Mouse (Mus musculus): ENCODE measurements at regions not wholly inside any gene's neighbourhood (a gene's known extent, or its start where the extent isn't known, plus 50 kb on each side); places are given as distances from the start of the nearest gene placed in this dataset.

GRCm38 (mm10) chr12:42369029-42369577 lies 882.9 kb upstream of the Lrrn3 start:
- ATAC-seq (ENCODE audit: insufficient number of reproducible peaks, insufficient read depth, low FRiP score, low read depth) = no peak

GRCm38 (mm10) chr12:42338996-42339680 lies 852.9 kb upstream of the Lrrn3 start:
- Histone ChIP-seq H3K9ac (replicated peaks; ENCODE audit: low read depth, low read length) (no peak overlapping the region), H3K4me2 (replicated peaks; ENCODE audit: low read depth, low read length) (no peak overlapping the region), H3K27me3 (ENCODE audit: control insufficient read depth, insufficient read depth, low read length) (no peaks in the 10 kb centered on the region), H3K4me1 (ENCODE audit: control insufficient read depth, insufficient read depth, low read length) (no peaks in the 10 kb centered on the region), H3K4me3 (ENCODE audit: low read depth, low read length) (no peak overlapping the region), H3K27ac (ENCODE audit: low read length) (no peak overlapping the region), H3K9me3 (ENCODE audit: control insufficient read depth, low read depth, low read length) (no peaks in the 10 kb centered on the region), H3K36me3 (ENCODE audit: control insufficient read depth, insufficient read depth, low read length) (no peaks in the 10 kb centered on the region)
- WGBS = 80% methylated on average over 3 of the region's 3 CpGs
- ATAC-seq (ENCODE audit: insufficient number of reproducible peaks, insufficient read depth, low FRiP score, low read depth) = no peak

More at GRCm38 (mm10) chr12:42369029-42369577, 882.9 kb upstream of the Lrrn3 start:
- no peaks in the 10 kb centered on the region for H3K36me3 ChIP-seq (ENCODE audit: control insufficient read depth, insufficient read depth, low read length)
- H3K9ac ChIP-seq (replicated peaks; ENCODE audit: low read depth, low read length) = no peak overlapping the region
- no peak overlapping the region for H3K27ac ChIP-seq (ENCODE audit: low read length)
- H3K27me3 ChIP-seq (ENCODE audit: control insufficient read depth, insufficient read depth, low read length) = no peaks in the 10 kb centered on the region
- H3K4me3 ChIP-seq (ENCODE audit: low read depth, low read length) = no peak overlapping the region
- WGBS = 87% methylated on average over 2 of the region's 2 CpGs
- H3K4me1 ChIP-seq (ENCODE audit: control insufficient read depth, insufficient read depth, low read length) = no peaks in the 10 kb centered on the region
- no peaks in the 10 kb centered on the region for H3K9me3 ChIP-seq (ENCODE audit: control insufficient read depth, low read depth, low read length)
- no peak overlapping the region for H3K4me2 ChIP-seq (replicated peaks; ENCODE audit: low read depth, low read length)

DNA sequence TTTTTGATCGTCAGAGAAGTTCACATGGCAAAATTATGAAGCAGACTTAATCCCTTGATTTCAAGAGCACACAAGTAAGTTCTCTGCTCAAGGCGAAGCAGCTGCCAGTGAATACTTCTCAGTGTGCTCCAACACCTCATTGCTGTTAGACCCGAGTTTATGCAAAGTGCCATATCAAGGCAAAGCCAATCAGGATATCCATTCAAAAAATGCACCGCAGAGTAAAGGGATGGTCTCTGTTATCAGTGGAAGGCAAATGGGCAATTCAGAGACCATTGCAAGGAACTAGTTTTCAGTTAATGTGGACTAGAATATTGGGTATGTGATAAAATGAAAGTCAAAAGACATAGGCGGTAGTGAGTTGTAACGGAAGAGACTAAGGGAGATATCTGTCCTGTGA lies 820.2 kb upstream of the Lrrn3 start:
- H3K4me2 ChIP-seq (replicated peaks; ENCODE audit: low read depth, low read length) = no peak overlapping the region
- H3K9ac ChIP-seq (replicated peaks; ENCODE audit: low read depth, low read length) = no peak overlapping the region
- H3K4me1 ChIP-seq (ENCODE audit: control insufficient read depth, insufficient read depth, low read length) = no peaks in the 10 kb centered on the region
- H3K27ac ChIP-seq (ENCODE audit: low read length) = no peak overlapping the region
- H3K4me3 ChIP-seq (ENCODE audit: low read depth, low read length) = no peak overlapping the region
- no peaks in the 10 kb centered on the region for H3K36me3 ChIP-seq (ENCODE audit: control insufficient read depth, insufficient read depth, low read length)
- 77% methylated on average over 6 of the region's 6 CpGs for WGBS
- ATAC-seq (ENCODE audit: insufficient number of reproducible peaks, insufficient read depth, low FRiP score, low read depth) = no peak
- H3K27me3 ChIP-seq (ENCODE audit: control insufficient read depth, insufficient read depth, low read length) = no peaks in the 10 kb centered on the region
- H3K9me3 ChIP-seq (ENCODE audit: control insufficient read depth, low read depth, low read length) = no peaks in the 10 kb centered on the region

DNA sequence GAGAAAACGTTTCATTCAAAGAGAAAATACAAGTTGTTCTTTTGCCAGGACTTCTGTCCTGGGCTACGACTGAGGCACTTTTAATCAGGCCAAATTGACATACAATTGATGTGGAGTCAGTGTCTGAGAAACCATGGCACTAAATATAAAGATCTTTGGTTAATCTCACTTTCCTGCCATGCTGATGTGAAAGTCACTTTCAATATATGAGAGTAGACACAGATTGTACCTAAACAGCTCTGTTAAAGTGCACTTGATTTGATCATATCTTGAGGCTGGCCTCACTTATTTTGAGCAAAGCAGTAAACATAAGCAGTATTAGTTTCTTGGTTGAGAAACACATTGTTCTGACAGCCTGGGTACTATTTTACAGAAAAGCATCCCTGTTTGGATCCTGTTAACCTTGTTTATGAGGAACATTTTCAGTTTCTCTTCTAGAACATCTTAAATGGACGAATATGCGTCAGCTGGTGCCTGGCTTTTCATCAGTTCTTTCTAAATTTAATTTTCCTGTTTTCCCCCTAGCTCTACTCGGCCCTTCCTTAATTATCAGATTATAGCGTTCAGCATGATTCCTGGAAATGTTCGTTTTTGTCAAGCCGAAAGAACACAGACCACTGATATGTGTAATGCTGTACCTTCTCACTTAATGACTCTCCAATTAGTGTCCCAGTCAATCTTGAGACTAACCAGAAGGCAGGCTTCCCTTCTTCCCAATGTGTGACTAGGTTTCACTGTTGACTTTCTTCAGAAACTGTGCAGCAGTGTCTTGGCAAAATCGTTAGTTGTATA lies 791.2 kb upstream of the Lrrn3 start:
- ATAC-seq (ENCODE audit: insufficient number of reproducible peaks, insufficient read depth, low FRiP score, low read depth) = peak; percentile 53; the same call in 1 of the 2 replicates
- H3K36me3 ChIP-seq (ENCODE audit: control insufficient read depth, insufficient read depth, low read length) = no peaks in the 10 kb centered on the region
- H3K4me3 ChIP-seq (ENCODE audit: low read depth, low read length) = no peak overlapping the region
- no peak overlapping the region for H3K27ac ChIP-seq (ENCODE audit: low read length)
- H3K4me1 ChIP-seq (ENCODE audit: control insufficient read depth, insufficient read depth, low read length) = no peaks in the 10 kb centered on the region
- no peak overlapping the region for H3K4me2 ChIP-seq (replicated peaks; ENCODE audit: low read depth, low read length)
- no peaks in the 10 kb centered on the region for H3K27me3 ChIP-seq (ENCODE audit: control insufficient read depth, insufficient read depth, low read length)
- H3K9me3 ChIP-seq (ENCODE audit: control insufficient read depth, low read depth, low read length) = no peaks in the 10 kb centered on the region
- 69% methylated on average over 9 of the region's 9 CpGs for WGBS
- H3K9ac ChIP-seq (replicated peaks; ENCODE audit: low read depth, low read length) = no peak overlapping the region

DNA sequence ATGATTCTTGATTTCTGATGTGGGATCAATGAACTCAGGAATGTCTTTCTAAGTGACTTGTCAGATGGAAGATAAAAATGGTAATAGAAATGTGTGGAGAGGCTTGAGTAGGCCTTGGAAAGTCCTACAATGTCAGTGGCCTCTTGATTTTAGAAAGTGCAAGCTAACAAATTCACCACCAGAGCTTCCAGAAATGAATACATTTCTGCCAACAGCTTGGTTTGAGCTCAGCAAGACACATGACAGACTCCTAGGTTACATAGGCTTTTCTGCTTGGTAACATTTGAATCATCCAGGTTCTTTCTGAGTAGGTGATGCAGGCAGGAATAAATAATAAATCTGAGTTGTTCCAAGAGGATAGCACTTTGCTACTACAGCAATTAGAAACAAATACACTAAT lies 764.2 kb upstream of the Lrrn3 start:
- Histone ChIP-seq H3K4me2 (replicated peaks; ENCODE audit: low read depth, low read length) (no peak overlapping the region), H3K36me3 (ENCODE audit: control insufficient read depth, insufficient read depth, low read length) (no peaks in the 10 kb centered on the region), H3K4me3 (ENCODE audit: low read depth, low read length) (no peak overlapping the region), H3K4me1 (ENCODE audit: control insufficient read depth, insufficient read depth, low read length) (no peaks in the 10 kb centered on the region), H3K27me3 (ENCODE audit: control insufficient read depth, insufficient read depth, low read length) (no peaks in the 10 kb centered on the region), H3K9ac (replicated peaks; ENCODE audit: low read depth, low read length) (no peak overlapping the region), H3K9me3 (ENCODE audit: control insufficient read depth, low read depth, low read length) (no peaks in the 10 kb centered on the region), H3K27ac (ENCODE audit: low read length) (no peak overlapping the region)
- ATAC-seq (ENCODE audit: insufficient number of reproducible peaks, insufficient read depth, low FRiP score, low read depth) = no peak

DNA sequence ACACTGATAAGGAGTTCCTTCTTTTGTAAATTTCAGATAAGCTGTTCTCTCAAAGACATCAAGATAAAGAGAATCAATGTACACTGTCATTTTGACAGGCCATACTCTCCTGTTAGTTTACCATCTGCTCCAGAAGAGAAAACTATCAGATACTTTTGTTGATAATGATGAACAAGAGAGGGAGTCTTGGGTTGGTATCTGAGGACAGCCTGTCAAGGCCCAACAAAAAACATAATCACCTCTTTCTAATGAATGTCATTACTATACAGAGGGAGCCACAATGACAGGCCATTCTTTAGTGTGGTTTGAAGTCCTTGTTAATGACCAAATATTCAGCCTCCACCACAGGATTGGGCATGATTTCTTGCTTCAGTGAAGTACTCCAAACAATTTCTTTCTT lies 743.0 kb upstream of the Lrrn3 start:
- ATAC-seq (ENCODE audit: insufficient number of reproducible peaks, insufficient read depth, low FRiP score, low read depth) = no peak

GRCm38 (mm10) chr12:42181646-42182045 lies 695.4 kb upstream of the Lrrn3 start:
- ATAC-seq (ENCODE audit: insufficient number of reproducible peaks, insufficient read depth, low FRiP score, low read depth) = no peak
- H3K4me3 ChIP-seq (ENCODE audit: low read depth, low read length) = no peak overlapping the region

More for the DNA sequence above, 743.0 kb upstream of the Lrrn3 start:
- Histone ChIP-seq H3K27me3 (ENCODE audit: control insufficient read depth, insufficient read depth, low read length) (no peaks in the 10 kb centered on the region), H3K9me3 (ENCODE audit: control insufficient read depth, low read depth, low read length) (no peaks in the 10 kb centered on the region), H3K4me2 (replicated peaks; ENCODE audit: low read depth, low read length) (no peak overlapping the region), H3K27ac (ENCODE audit: low read length) (no peak overlapping the region), H3K4me3 (ENCODE audit: low read depth, low read length) (no peak overlapping the region), H3K4me1 (ENCODE audit: control insufficient read depth, insufficient read depth, low read length) (no peaks in the 10 kb centered on the region), H3K9ac (replicated peaks; ENCODE audit: low read depth, low read length) (no peak overlapping the region), H3K36me3 (ENCODE audit: control insufficient read depth, insufficient read depth, low read length) (no peaks in the 10 kb centered on the region)

DNA sequence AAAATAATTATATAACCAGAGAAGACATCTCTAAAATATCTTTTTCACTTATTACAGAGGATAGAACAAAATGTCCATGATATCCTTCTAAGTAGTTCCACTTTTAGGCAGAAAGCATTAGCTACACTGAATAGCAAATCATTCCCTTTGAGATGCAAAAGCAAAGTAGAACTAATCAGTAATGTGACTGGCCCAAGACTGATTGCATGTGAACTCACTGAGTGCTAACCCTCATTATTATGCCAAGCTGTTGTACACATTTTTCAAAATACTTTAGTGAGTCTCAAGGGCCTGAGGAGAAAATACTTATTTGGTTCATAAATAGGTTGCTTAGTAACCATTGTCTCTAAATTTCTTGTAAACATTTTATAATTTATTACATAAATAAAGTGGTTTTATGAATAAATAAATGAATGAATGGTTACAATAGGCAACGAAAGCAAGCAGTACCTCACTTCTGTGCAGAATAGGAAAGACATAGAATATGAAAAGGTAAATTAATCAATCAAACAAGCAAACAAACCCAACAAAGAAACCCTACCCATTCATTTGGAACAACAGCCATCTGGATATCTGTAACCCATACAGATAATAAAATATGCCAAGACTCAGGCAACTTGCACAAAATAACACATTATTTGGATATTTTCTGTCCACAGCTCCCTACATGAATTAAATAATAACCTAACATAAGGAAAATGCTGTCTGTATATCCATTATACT lies 693.9 kb upstream of the Lrrn3 start:
- H3K9ac ChIP-seq (replicated peaks; ENCODE audit: low read depth, low read length) = no peak overlapping the region
- WGBS = 65% methylated on average over 1 of the region's 1 CpGs
- H3K4me2 ChIP-seq (replicated peaks; ENCODE audit: low read depth, low read length) = no peak overlapping the region
- H3K27me3 ChIP-seq (ENCODE audit: control insufficient read depth, insufficient read depth, low read length) = no peaks in the 10 kb centered on the region
- H3K27ac ChIP-seq (ENCODE audit: low read length) = no peak overlapping the region
- ATAC-seq (ENCODE audit: insufficient number of reproducible peaks, insufficient read depth, low FRiP score, low read depth) = no peak
- no peaks in the 10 kb centered on the region for H3K36me3 ChIP-seq (ENCODE audit: control insufficient read depth, insufficient read depth, low read length)
- H3K4me1 ChIP-seq (ENCODE audit: control insufficient read depth, insufficient read depth, low read length) = no peaks in the 10 kb centered on the region
- H3K9me3 ChIP-seq (ENCODE audit: control insufficient read depth, low read depth, low read length) = no peaks in the 10 kb centered on the region
- H3K4me3 ChIP-seq (ENCODE audit: low read depth, low read length) = no peak overlapping the region

More at GRCm38 (mm10) chr12:42181646-42182045, 695.4 kb upstream of the Lrrn3 start:
- 88% methylated on average over 1 of the region's 1 CpGs for WGBS
- no peak overlapping the region for H3K27ac ChIP-seq (ENCODE audit: low read length)
- H3K4me1 ChIP-seq (ENCODE audit: control insufficient read depth, insufficient read depth, low read length) = no peaks in the 10 kb centered on the region
- H3K27me3 ChIP-seq (ENCODE audit: control insufficient read depth, insufficient read depth, low read length) = no peaks in the 10 kb centered on the region
- no peaks in the 10 kb centered on the region for H3K36me3 ChIP-seq (ENCODE audit: control insufficient read depth, insufficient read depth, low read length)
- H3K9me3 ChIP-seq (ENCODE audit: control insufficient read depth, low read depth, low read length) = no peaks in the 10 kb centered on the region
- no peak overlapping the region for H3K9ac ChIP-seq (replicated peaks; ENCODE audit: low read depth, low read length)
- H3K4me2 ChIP-seq (replicated peaks; ENCODE audit: low read depth, low read length) = no peak overlapping the region

All from stomach, embryonic 14.5 days (tissue).